In genomic region chr9:118666069-118666468, GRCm38 (mm10) we compare ENCODE assay signal across 23 mouse cellular contexts. TPM values are rescaled to one million over a fixed set of nuclear protein-coding genes. Genes with fewer than 3 reads are reported as not detected.
DNase-seq lines count a peak whose midpoint lies in the region; ATAC-seq and TF ChIP-seq lines count a peak whose summit lies in the region.
"Had no signal": no experiment of that assay in that cellular context is flagged by ENCODE, and none has a peak within 500 bp of the region (broad histone marks: within the 10 kb centered on the region; RNA-seq: fewer than 3 reads in every experiment).

No protein-coding gene starts in this region.

- WGBS in liver, adult 2 months: 64% methylated on average over 3 of the region's 3 CpGs
- WGBS in liver, embryonic 11.5 days: 68% methylated on average over 3 of the region's 3 CpGs
- WGBS in liver, embryonic 14.5 days (ENCODE audit: insufficient replicate concordance): 43% methylated on average over 3 of the region's 3 CpGs
- WGBS in liver, embryonic 12.5 days (ENCODE audit: insufficient replicate concordance): 52% methylated on average over 3 of the region's 3 CpGs
- 76% methylated on average over 3 of the region's 3 CpGs for WGBS in hindbrain, embryonic 14.5 days

- H3K4me3 ChIP-seq in liver, adult 2 months (ENCODE audit: insufficient read depth, low read depth, low read length): no peak overlapping the region
- no peak overlapping the region for H3K4me3 ChIP-seq in liver, embryonic 11.5 days (ENCODE audit: low read depth, low read length)
- no peak overlapping the region for H3K4me3 ChIP-seq in liver, embryonic 14.5 days (ENCODE audit: insufficient read depth in 1 of 2, low read depth in 2 of 2, low read length in 2 of 2)
- H3K4me3 ChIP-seq in liver, embryonic 12.5 days: no peak overlapping the region
- H3K4me3 ChIP-seq in hindbrain, embryonic 14.5 days (replicated peaks; ENCODE audit: low read length): no peak overlapping the region
- H3K4me3 ChIP-seq: embryonic facial prominence, embryonic 10.5 days; embryonic facial prominence, embryonic 12.5 days; forebrain, embryonic 13.5 days; forebrain, embryonic 15.5 days had no signal

- H3K9me3 ChIP-seq in liver, embryonic 11.5 days (ENCODE audit: control insufficient read depth, low read length): no peaks in the 10 kb centered on the region
- no peaks in the 10 kb centered on the region for H3K9me3 ChIP-seq in liver, embryonic 14.5 days (ENCODE audit: control insufficient read depth, low read length)
- H3K9me3 ChIP-seq in liver, embryonic 12.5 days (replicated peaks): no peaks in the 10 kb centered on the region
- H3K9me3 ChIP-seq in hindbrain, embryonic 14.5 days (ENCODE audit: control insufficient read depth, low read length): 0 out of 2 replicates have a peak, but pooled peaks cover 7% of the 10 kb centered on the region
- H3K9me3 ChIP-seq: embryonic facial prominence, embryonic 10.5 days; embryonic facial prominence, embryonic 12.5 days; forebrain, embryonic 15.5 days had no signal

- H3K4me2 ChIP-seq in liver, embryonic 11.5 days: no peak overlapping the region
- H3K4me2 ChIP-seq in liver, embryonic 14.5 days (ENCODE audit: low read depth): no peak overlapping the region
- no peak overlapping the region for H3K4me2 ChIP-seq in liver, embryonic 12.5 days
- H3K4me2 ChIP-seq in hindbrain, embryonic 14.5 days (replicated peaks): no peak overlapping the region
- H3K4me2 ChIP-seq: embryonic facial prominence, embryonic 12.5 days; forebrain, embryonic 13.5 days; forebrain, embryonic 15.5 days had no signal

- peak overlapping the region; percentile 69 for H3K27ac ChIP-seq in liver, adult 2 months (replicated peaks; ENCODE audit: insufficient read depth, low read depth, low read length)
- H3K27ac ChIP-seq in liver, embryonic 11.5 days (ENCODE audit: low read depth, low read length): no peak overlapping the region
- no peak overlapping the region for H3K27ac ChIP-seq in liver, embryonic 14.5 days
- no peak overlapping the region for H3K27ac ChIP-seq in liver, embryonic 12.5 days
- H3K27ac ChIP-seq in hindbrain, embryonic 14.5 days: no peak overlapping the region
- H3K27ac ChIP-seq: embryonic facial prominence, embryonic 10.5 days; embryonic facial prominence, embryonic 12.5 days; forebrain, embryonic 13.5 days; forebrain, embryonic 15.5 days had no signal

- no peak for TF ChIP-seq EP300 in liver, embryonic 14.5 days (IDR thresholded peaks at IDR 0.05; ENCODE audit: low read depth)

- peaks cover 2% of the 10 kb centered on the region; the same call in 1 of the 2 replicates for H3K36me3 ChIP-seq in liver, adult 2 months (ENCODE audit: control insufficient read depth, insufficient read depth, low read length)
- no peaks in the 10 kb centered on the region; the same call in 1 of the 2 replicates for H3K36me3 ChIP-seq in liver, embryonic 11.5 days (ENCODE audit: control insufficient read depth, insufficient read depth, low read length)
- H3K36me3 ChIP-seq in liver, embryonic 14.5 days (replicated peaks; ENCODE audit: control insufficient read depth, insufficient read depth, low read depth): no peaks in the 10 kb centered on the region
- peaks cover 2% of the 10 kb centered on the region; the same call in 1 of the 2 replicates for H3K36me3 ChIP-seq in liver, embryonic 12.5 days
- H3K36me3 ChIP-seq in hindbrain, embryonic 14.5 days (replicated peaks; ENCODE audit: control insufficient read depth, insufficient read depth): no peaks in the 10 kb centered on the region
- H3K36me3 ChIP-seq: forebrain, embryonic 15.5 days; G1E had no signal

- peak; percentile 53 for DNase-seq in liver, adult 2 months (ENCODE audit: extremely low read depth, low read depth, low spot score)
- no peak for DNase-seq in liver, embryonic 11.5 days (ENCODE audit: low spot score)
- no peak for DNase-seq in liver, embryonic 14.5 days (ENCODE audit: low read depth in 3 of 3, low spot score in 3 of 3)
- DNase-seq in hindbrain, embryonic 14.5 days (ENCODE audit: low spot score): no peak
- DNase-seq: adrenal gland, adult 8-10 months; adrenal gland, postnatal 14 days; adrenal gland, postnatal 36 days; B cell, adult 2 months; cerebellum, adult 11-12 months; cerebellum, adult 2 months; cerebellum, adult 9-10 months; cerebellum, postnatal 10 days; cerebellum, postnatal 25 days had no signal

- no peak for ATAC-seq in liver, embryonic 11.5 days (replicated peaks; ENCODE audit: low FRiP score)
- ATAC-seq in liver, embryonic 14.5 days (ENCODE audit: insufficient read depth): 0 out of 2 replicates have a peak, but pooled peaks have one; percentile 28
- no peak for ATAC-seq in liver, embryonic 12.5 days
- ATAC-seq in hindbrain, embryonic 14.5 days (ENCODE audit: low FRiP score): no peak
- ATAC-seq: activated CD4-positive, CD25-positive, alpha-beta regulatory T cell, adult 4 months; CD4-positive, CD25-positive, alpha-beta regulatory T cell, adult 4 months; forebrain, embryonic 13.5 days; forebrain, embryonic 15.5 days; Patski had no signal

- peaks cover 8% of the 10 kb centered on the region; the same call in 1 of the 2 replicates for H3K4me1 ChIP-seq in liver, adult 2 months (ENCODE audit: control insufficient read depth, insufficient read depth, low read length)
- no peaks in the 10 kb centered on the region for H3K4me1 ChIP-seq in liver, embryonic 11.5 days (replicated peaks; ENCODE audit: control insufficient read depth, insufficient read depth, low read length)
- H3K4me1 ChIP-seq in liver, embryonic 14.5 days (replicated peaks; ENCODE audit: control insufficient read depth in 2 of 2, insufficient read depth in 2 of 2, low read length in 1 of 2): no peaks in the 10 kb centered on the region; a peak in 2 of 4 replicates
- no peaks in the 10 kb centered on the region for H3K4me1 ChIP-seq in liver, embryonic 12.5 days
- H3K4me1 ChIP-seq in hindbrain, embryonic 14.5 days (replicated peaks; ENCODE audit: control insufficient read depth, insufficient read depth, low read length): no peaks in the 10 kb centered on the region
- H3K4me1 ChIP-seq: embryonic facial prominence, embryonic 10.5 days; embryonic facial prominence, embryonic 12.5 days; forebrain, embryonic 13.5 days; forebrain, embryonic 15.5 days had no signal

- no peaks in the 10 kb centered on the region for H3K27me3 ChIP-seq in liver, adult 2 months (ENCODE audit: control insufficient read depth, insufficient read depth, low read length)
- no peaks in the 10 kb centered on the region for H3K27me3 ChIP-seq in liver, embryonic 11.5 days (replicated peaks; ENCODE audit: control insufficient read depth, insufficient read depth, low read length)
- H3K27me3 ChIP-seq in liver, embryonic 14.5 days (ENCODE audit: control insufficient read depth, insufficient read depth, low read length): no peaks in the 10 kb centered on the region
- no peaks in the 10 kb centered on the region for H3K27me3 ChIP-seq in liver, embryonic 12.5 days (replicated peaks)
- no peaks in the 10 kb centered on the region for H3K27me3 ChIP-seq in hindbrain, embryonic 14.5 days (ENCODE audit: control insufficient read depth, insufficient read depth, low read length)
- H3K27me3 ChIP-seq: CH12.LX; embryonic facial prominence, embryonic 12.5 days; forebrain, embryonic 13.5 days; forebrain, embryonic 15.5 days; Patski had no signal

- H3K9ac ChIP-seq in liver, adult 2 months (ENCODE audit: low read depth, low read length): no peak overlapping the region
- no peak overlapping the region for H3K9ac ChIP-seq in liver, embryonic 11.5 days (ENCODE audit: low read depth, low read length)
- no peak overlapping the region for H3K9ac ChIP-seq in liver, embryonic 14.5 days (replicated peaks)
- H3K9ac ChIP-seq in liver, embryonic 12.5 days: no peak overlapping the region
- H3K9ac ChIP-seq in hindbrain, embryonic 14.5 days: no peak overlapping the region
- H3K9ac ChIP-seq: embryonic facial prominence, embryonic 12.5 days; forebrain, embryonic 13.5 days; forebrain, embryonic 15.5 days had no signal

- TF ChIP-seq CTCF in liver, adult 2 months (IDR thresholded peaks at IDR 0.05; ENCODE audit: low read depth, low read length): no peak
- TF ChIP-seq CTCF in liver, embryonic 14.5 days (IDR thresholded peaks at IDR 0.05; ENCODE audit: low read depth): no peak

- TF ChIP-seq POLR2A in liver, adult 2 months (IDR thresholded peaks at IDR 0.05; ENCODE audit: extremely low read depth, insufficient read depth, low read length): no peak

- H3K79me2 ChIP-seq in liver, adult 2 months (ENCODE audit: control insufficient read depth, insufficient read depth, low read length): no peaks in the 10 kb centered on the region

RNA-seq across cellular contexts. Expression of gene Itga9, which starts 59.6 kb away (rescaled TPM):
- 15.8 and 16.1 TPM in 2 replicates for total RNA-seq in liver, adult 2 months (2014; rRNA removed)
- polyA plus RNA-seq in liver, adult 2 months (2012; rRNA removed): 5.0 and 9.1 TPM in 2 replicates
- polyA plus RNA-seq in liver, embryonic 11.5 days (2014; fragmentation: Nextera tagmentation; extraction: Ambion mirVana): 6.2 and 7.0 TPM in 2 replicates
- 2.8 and 3.3 TPM in 2 replicates for polyA plus RNA-seq in liver, embryonic 14.5 days (2012; rRNA removed)
- polyA plus RNA-seq in liver, embryonic 14.5 days (2014; fragmentation: Nextera tagmentation; extraction: Ambion mirVana): 1.4 and 2.2 TPM in 2 replicates
- polyA plus RNA-seq in liver, embryonic 12.5 days (2016; fragmentation: Nextera tagmentation; extraction: Ambion mirVana): 6.6 and 7.4 TPM in 2 replicates
- polyA plus RNA-seq in hindbrain, embryonic 14.5 days (2014; fragmentation: Nextera tagmentation; extraction: Ambion mirVana): 2.7 and 4.4 TPM in 2 replicates
- total RNA-seq: CH12.LX had no signal
- polyA plus RNA-seq: G1E had no signal
